Mouse (Mus musculus) kidney, adult 8-10 months (tissue): Measurements from ENCODE around the gene Rmnd5a.

Experiments used
- DNase-seq, 2 experiments: peaks; one replicate each; pipeline ENCODE4 v3.0.0; 2022

Rmnd5a gene

GRCm38 (mm10) chr6:71440217-71440491 lies 283 bp downstream of the Rmnd5a start:
- no peak for DNase-seq

- peak; percentile 43 to 47 for DNase-seq
Measured at GRCm38 (mm10) chr6:71439506-71440216, 776 bp downstream of the Rmnd5a start.

- no peak for DNase-seq
Measured at GRCm38 (mm10) chr6:71438070-71438469, 2.4 kb downstream of the Rmnd5a start.

- no peak for DNase-seq
Measured at GRCm38 (mm10) chr6:71427996-71428725, 12.3 kb downstream of the Rmnd5a start.

- no peak for DNase-seq
Measured at GRCm38 (mm10) chr6:71425681-71426080, 14.8 kb downstream of the Rmnd5a start.

GRCm38 (mm10) chr6:71423116-71423515 lies 17.3 kb downstream of the Rmnd5a start:
- peak in 1 of 2 experiments; percentile 30 for DNase-seq

GRCm38 (mm10) chr6:71422162-71422561 lies 18.3 kb downstream of the Rmnd5a start:
- DNase-seq, result peak; percentile 26 to 61

- peak; percentile 16 to 26 for DNase-seq
Measured at GRCm38 (mm10) chr6:71420848-71421247, 19.6 kb downstream of the Rmnd5a start.

- no peak for DNase-seq
Measured at GRCm38 (mm10) chr6:71418874-71419273, 21.6 kb downstream of the Rmnd5a start.

- no peak for DNase-seq
Measured at GRCm38 (mm10) chr6:71415446-71415845, 25.0 kb downstream of the Rmnd5a start.

- DNase-seq, result peak; percentile 44 to 52
Measured at GRCm38 (mm10) chr6:71414624-71415023, 25.8 kb downstream of the Rmnd5a start.

- peak in 1 of 2 experiments; percentile 10 for DNase-seq
Measured at GRCm38 (mm10) chr6:71398829-71399609, 41.4 kb downstream of the Rmnd5a start.

GRCm38 (mm10) chr6:71396761-71397160 lies 43.7 kb downstream of the Rmnd5a start:
- no peak for DNase-seq

GRCm38 (mm10) chr6:71396016-71396415 lies 44.4 kb downstream of the Rmnd5a start:
- no peak for DNase-seq

GRCm38 (mm10) chr6:71390496-71390895 lies 49.9 kb downstream of the Rmnd5a start:
- no peak for DNase-seq

- DNase-seq, result no peak
Measured at GRCm38 (mm10) chr6:71381654-71382053, 58.8 kb downstream of the Rmnd5a start.

- no peak for DNase-seq
Measured at GRCm38 (mm10) chr6:71376711-71377110, 63.7 kb downstream of the Rmnd5a start.

GRCm38 (mm10) chr6:71374921-71375320 lies 65.5 kb downstream of the Rmnd5a start:
- DNase-seq, result no peak

- no peak for DNase-seq
Measured at GRCm38 (mm10) chr6:71374311-71374829, 66.1 kb downstream of the Rmnd5a start.

GRCm38 (mm10) chr6:71373249-71373775 lies 67.1 kb downstream of the Rmnd5a start, which contains the start of gene Cd8a:
TSS of gene Cd8a (plus strand) at chr6:71373427.
- DNase-seq, result no peak

- peak in 1 of 2 experiments; percentile 11 for DNase-seq
Measured at GRCm38 (mm10) chr6:71372041-71372720, 68.3 kb downstream of the Rmnd5a start.

- DNase-seq, result no peak
Measured at GRCm38 (mm10) chr6:71371085-71371605, 69.3 kb downstream of the Rmnd5a start.
